Mouse (Mus musculus) heart, postnatal 0 days (tissue): ENCODE measurements around the gene Rab40b.

Experiments
- CTCF ChIP-seq: IDR thresholded peaks from 2 replicates; pipeline ENCODE4 v1.5.1; 2016; ENCODE audit warnings: antibody characterized with exemption, control low read depth, low read depth
- EP300 ChIP-seq: IDR thresholded peaks from 2 replicates; pipeline ENCODE4 v1.6.1; 2016; ENCODE audit warnings: antibody characterized with exemption, low read depth

GRCm38 (mm10) chr11:121390793-121391192 lies 2.7 kb upstream of the Rab40b start:
- no peak for TF ChIP-seq CTCF
- no peak for TF ChIP-seq EP300
